Mouse (Mus musculus) liver, embryonic 13.5 days (tissue): Measurements from ENCODE around the gene Irs1. TPM values are rescaled to one million over a fixed set of nuclear protein-coding genes. Genes with fewer than 3 reads are reported as not detected.

Experiments used
- ATAC-seq: fragments of 200-750 bp; cut with Nextera tagmentation; 2 replicates; pipeline ENCODE4 v1.8.0; 2017; ENCODE audit warnings: low read depth, mild to moderate bottlenecking, moderate number of reproducible peaks, moderate library complexity
- DNase-seq: peaks from one replicate; pipeline ENCODE4 v3.0.0; 2022
- H3K27ac ChIP-seq: fragments of 300-500 bp; sonication (generic); 2 replicates; pipeline ENCODE4 v1.5.1; 2015; ENCODE audit warnings: moderate library complexity, mild to moderate bottlenecking, inconsistent platforms
- H3K27me3 ChIP-seq: fragments of 300-500 bp; sonication (generic); 2 replicates; pipeline ENCODE4 v1.6.1; 2015; ENCODE audit warnings: mild to moderate bottlenecking, inconsistent platforms
- H3K36me3 ChIP-seq: fragments of 300-500 bp; sonication (generic); 2 replicates; pipeline ENCODE4 v1.6.1; 2015; ENCODE audit warnings: mild to moderate bottlenecking, inconsistent platforms
- H3K4me1 ChIP-seq: fragments of 300-500 bp; sonication (generic); replicated peaks from 2 replicates; pipeline ENCODE4 v1.6.1; 2015; ENCODE audit warnings: inconsistent platforms
- H3K4me2 ChIP-seq: fragments of 300-500 bp; sonication (generic); 2 replicates; pipeline ENCODE4 v1.6.1; 2015; ENCODE audit warnings: inconsistent platforms, mild to moderate bottlenecking, moderate library complexity
- H3K4me3 ChIP-seq: fragments of 300-500 bp; sonication (generic); replicated peaks from 2 replicates; pipeline ENCODE4 v1.5.1; 2015; ENCODE audit warnings: mild to moderate bottlenecking, inconsistent platforms
- H3K9ac ChIP-seq: fragments of 300-500 bp; sonication (generic); 2 replicates; pipeline ENCODE4 v1.6.1; 2015; ENCODE audit warnings: mild to moderate bottlenecking, inconsistent platforms
- H3K9me3 ChIP-seq: fragments of 300-500 bp; sonication (generic); replicated peaks from 2 replicates; pipeline ENCODE4 v1.6.1; 2016; ENCODE audit warnings: inconsistent platforms
- WGBS: fragments of 180-500 bp; shearing (Covaris S2); methylation state at CpG from one replicate; pipeline ENCODE4 v1.1.7; 2015; ENCODE audit not compliant: insufficient replicate concordance; 5-methylcytosine and 5-hydroxymethylcytosine counted together
- polyA plus RNA-seq: library from polyadenylated mRNA; unstranded; fragments of >200 nt; fragmentation: Nextera tagmentation; extraction: Ambion mirVana; gene quantifications from 2 replicates; pipeline ENCODE4 v1.2.1, GENCODE M21; 2015

Gene Irs1
- polyA plus RNA-seq, 1 experiment from 2014 or later: 0.75 TPM

GRCm38 (mm10) chr1:82220673-82221396 is 70.4 kb downstream of the Irs1 start:
- 0 out of 2 replicates have a peak, but pooled peaks cover 4% of the 10 kb centered on the region for H3K4me1 ChIP-seq
- no peak for DNase-seq

GRCm38 (mm10) chr1:82207511-82207910 is 83.7 kb downstream of the Irs1 start:
- H3K36me3 ChIP-seq: no peaks in the 10 kb centered on the region
- H3K27me3 ChIP-seq: no peaks in the 10 kb centered on the region
- no peak overlapping the region for H3K4me3 ChIP-seq
- 72% methylated on average over 5 of the region's 5 CpGs for WGBS
- ATAC-seq: no peak
- no peak for DNase-seq
- H3K4me1 ChIP-seq: no peaks in the 10 kb centered on the region
- H3K9ac ChIP-seq: no peak overlapping the region
- H3K4me2 ChIP-seq: no peak overlapping the region
- no peak overlapping the region for H3K27ac ChIP-seq
- no peaks in the 10 kb centered on the region for H3K9me3 ChIP-seq

More at GRCm38 (mm10) chr1:82220673-82221396, 70.4 kb downstream of the Irs1 start:
- WGBS: 44% methylated on average over 12 of the region's 12 CpGs
- Histone ChIP-seq H3K9ac (no peak overlapping the region), H3K27ac (no peak overlapping the region), H3K27me3 (no peaks in the 10 kb centered on the region), H3K9me3 (no peaks in the 10 kb centered on the region), H3K4me2 (no peak overlapping the region), H3K4me3 (no peak overlapping the region), H3K36me3 (no peaks in the 10 kb centered on the region)
- ATAC-seq: no peak

GRCm38 (mm10) chr1:82200636-82201035 is 90.6 kb downstream of the Irs1 start:
- whole genome bisulfite sequencing: 43% methylated on average over 7 of the region's 7 CpGs
- Histone ChIP-seq H3K9ac (no peak overlapping the region), H3K27ac (no peak overlapping the region), H3K4me1 (no peaks in the 10 kb centered on the region), H3K4me2 (no peak overlapping the region), H3K27me3 (no peaks in the 10 kb centered on the region), H3K4me3 (no peak overlapping the region), H3K36me3 (no peaks in the 10 kb centered on the region), H3K9me3 (no peaks in the 10 kb centered on the region)
- DNase-seq (no peak), ATAC-seq (no peak)

GRCm38 (mm10) chr1:82199918-82200317 is 91.3 kb downstream of the Irs1 start:
- DNase-seq: no peak
- H3K4me2 ChIP-seq: no peak overlapping the region
- ATAC-seq: no peak

GRCm38 (mm10) chr1:82191579-82191978 is 99.6 kb downstream of the Irs1 start:
- H3K27ac ChIP-seq: no peak overlapping the region
- H3K36me3 ChIP-seq: no peaks in the 10 kb centered on the region
- 37% methylated on average over 3 of the region's 3 CpGs for WGBS
- H3K27me3 ChIP-seq: no peaks in the 10 kb centered on the region
- DNase-seq (no peak), ATAC-seq (no peak)
- no peaks in the 10 kb centered on the region for H3K4me1 ChIP-seq
- H3K4me3 ChIP-seq: no peak overlapping the region
- H3K9ac ChIP-seq: no peak overlapping the region
- no peak overlapping the region for H3K4me2 ChIP-seq
- H3K9me3 ChIP-seq: no peaks in the 10 kb centered on the region

More at GRCm38 (mm10) chr1:82199918-82200317, 91.3 kb downstream of the Irs1 start:
- Histone ChIP-seq H3K4me1 (no peaks in the 10 kb centered on the region), H3K9me3 (no peaks in the 10 kb centered on the region), H3K36me3 (no peaks in the 10 kb centered on the region), H3K27ac (no peak overlapping the region), H3K27me3 (no peaks in the 10 kb centered on the region), H3K4me3 (no peak overlapping the region), H3K9ac (no peak overlapping the region)
- WGBS: 31% methylated on average over 1 of the region's 1 CpGs

GRCm38 (mm10) chr1:82189516-82189915 is 101.7 kb downstream of the Irs1 start:
- ATAC-seq (no peak), DNase-seq (no peak)
- no peak overlapping the region for H3K9ac ChIP-seq
- no peaks in the 10 kb centered on the region for H3K27me3 ChIP-seq
- H3K4me1 ChIP-seq: no peaks in the 10 kb centered on the region
- 42% methylated on average over 3 of the region's 3 CpGs for WGBS
- no peak overlapping the region for H3K4me2 ChIP-seq
- no peak overlapping the region for H3K4me3 ChIP-seq
- H3K27ac ChIP-seq: no peak overlapping the region
- H3K9me3 ChIP-seq: no peaks in the 10 kb centered on the region
- no peaks in the 10 kb centered on the region for H3K36me3 ChIP-seq

- Histone ChIP-seq H3K27me3 (no peaks in the 10 kb centered on the region), H3K9me3 (no peaks in the 10 kb centered on the region), H3K4me3 (no peak overlapping the region), H3K27ac (no peak overlapping the region), H3K4me1 (no peaks in the 10 kb centered on the region), H3K4me2 (no peak overlapping the region), H3K9ac (no peak overlapping the region), H3K36me3 (no peaks in the 10 kb centered on the region)
- WGBS: 69% methylated on average over 10 of the region's 10 CpGs
- DNase-seq (no peak), ATAC-seq (no peak)
These were observed 102.5 kb downstream of the Irs1 start for GRCm38 (mm10) chr1:82188549-82189231.

GRCm38 (mm10) chr1:82183913-82184442 is 107.2 kb downstream of the Irs1 start:
- no peak overlapping the region for H3K9ac ChIP-seq
- DNase-seq: no peak
- ATAC-seq: peak; percentile 64
- no peaks in the 10 kb centered on the region for H3K36me3 ChIP-seq
- H3K27me3 ChIP-seq: no peaks in the 10 kb centered on the region
- H3K4me3 ChIP-seq: no peak overlapping the region
- 56% methylated on average over 8 of the region's 8 CpGs for WGBS
- no peak overlapping the region for H3K4me2 ChIP-seq
- no peaks in the 10 kb centered on the region for H3K9me3 ChIP-seq
- H3K27ac ChIP-seq: no peak overlapping the region; the same call in 1 of the 2 replicates
- H3K4me1 ChIP-seq: 0 out of 2 replicates have a peak, but pooled peaks cover 3% of the 10 kb centered on the region

Other genes with a start within 250 kb of the Irs1 start
- 2.6 and 3.3 TPM in 2 replicates for gene Gm9747, start 58.3 kb downstream of the Irs1 start, polyA plus RNA-seq
- 8.6 and 10.3 TPM in 2 replicates for gene Rhbdd1, start 25.0 kb upstream of the Irs1 start, polyA plus RNA-seq